Mouse (Mus musculus): ENCODE results near the gene Bsnd.

- TF ChIP-seq EP300 (IDR thresholded peaks at IDR 0.05) (no peak), CTCF (IDR thresholded peaks at IDR 0.05) (no peak)
Measured at GRCm38 (mm10) chr4:106505453-106506058, 13.5 kb upstream of the Bsnd start.
